ENCODE assay signal across 10 mouse cellular contexts in the genomic region with DNA sequence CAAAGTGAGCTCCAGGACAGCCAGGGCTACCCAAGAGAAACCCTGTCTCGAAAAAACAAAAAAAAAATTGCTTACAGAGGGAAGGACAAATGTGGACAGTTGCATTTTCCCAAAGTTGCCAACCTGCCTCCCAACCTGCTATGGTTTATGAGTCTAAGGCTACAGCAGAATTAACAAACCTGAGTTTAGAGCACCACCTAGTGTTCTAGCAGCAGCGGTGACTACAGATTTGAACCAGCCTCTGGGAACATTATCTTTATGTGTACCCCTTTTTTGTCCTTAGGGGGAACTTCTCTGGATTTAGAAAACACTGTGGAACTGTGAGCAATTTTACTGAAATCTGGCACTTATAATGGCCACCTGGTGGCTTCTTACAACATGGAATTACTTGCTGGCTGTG. TPM values are rescaled to one million over a fixed set of nuclear protein-coding genes. Genes with fewer than 3 reads are reported as not detected.
DNase-seq lines count a peak whose midpoint lies in the region; ATAC-seq and TF ChIP-seq lines count a peak whose summit lies in the region.
"Had no signal": no experiment of that assay in that cellular context is flagged by ENCODE, and none has a peak within 500 bp of the region (broad histone marks: within the 10 kb centered on the region; RNA-seq: fewer than 3 reads in every experiment).

No protein-coding gene starts in this region.

- no peak overlapping the region for H3K9ac ChIP-seq in kidney, postnatal 0 days (ENCODE audit: low read depth, low read length)
- H3K9ac ChIP-seq: hindbrain, embryonic 15.5 days; lung, embryonic 15.5 days; neural tube, embryonic 12.5 days had no signal

- H3K27ac ChIP-seq in kidney, postnatal 0 days: no peak overlapping the region
- H3K27ac ChIP-seq in cortical plate, adult 2 months (ENCODE audit: insufficient read depth, low read length): no peak overlapping the region
- H3K27ac ChIP-seq: hindbrain, embryonic 15.5 days; lung, embryonic 15.5 days; neural tube, embryonic 12.5 days had no signal

- 14% methylated on average over 2 of the region's 2 CpGs for WGBS in kidney, postnatal 0 days

- no peaks in the 10 kb centered on the region for H3K4me1 ChIP-seq in kidney, postnatal 0 days (replicated peaks; ENCODE audit: insufficient read depth, low read length)
- H3K4me1 ChIP-seq in cortical plate, adult 2 months (ENCODE audit: control insufficient read depth, insufficient read depth, low read length): no peaks in the 10 kb centered on the region
- H3K4me1 ChIP-seq: hindbrain, embryonic 15.5 days; lung, embryonic 15.5 days; neural tube, embryonic 12.5 days had no signal

- TF ChIP-seq POLR2A in cortical plate, adult 2 months (IDR thresholded peaks at IDR 0.05; ENCODE audit: extremely low read depth, insufficient read depth, low read length): no peak

- H3K36me3 ChIP-seq in kidney, postnatal 0 days (ENCODE audit: insufficient read depth, low read length): no peaks in the 10 kb centered on the region
- H3K36me3 ChIP-seq: hindbrain, embryonic 15.5 days; lung, embryonic 15.5 days; neural tube, embryonic 12.5 days had no signal

- peak; percentile 42 for DNase-seq in kidney, postnatal 0 days (ENCODE audit: low spot score)
- no peak for DNase-seq in kidney, postnatal 4 days
- DNase-seq in right cerebral cortex, postnatal 25 days: peak; percentile 3
- DNase-seq in right cerebral cortex, adult 18-20 months: no peak
- no peak for DNase-seq in neural tube, embryonic 10.5 days (ENCODE audit: extremely low spot score, low spot score)
- DNase-seq in adrenal gland, adult 18-20 months (ENCODE audit: low spot score in 2 of 2): no peak

- TF ChIP-seq CTCF in kidney, postnatal 0 days (IDR thresholded peaks at IDR 0.05; ENCODE audit: low read depth): peak; percentile 60
- peak; percentile 47; the same call in 1 of the 2 replicates for TF ChIP-seq CTCF in cortical plate, adult 2 months (IDR thresholded peaks at IDR 0.05; ENCODE audit: extremely low read depth, insufficient read depth, low read length)

- ATAC-seq in kidney, postnatal 0 days (replicated peaks; ENCODE audit: low FRiP score, low read depth): no peak

- H3K9me3 ChIP-seq in kidney, postnatal 0 days (replicated peaks; ENCODE audit: low read length): no peaks in the 10 kb centered on the region
- H3K9me3 ChIP-seq: hindbrain, embryonic 15.5 days; lung, embryonic 15.5 days; neural tube, embryonic 12.5 days had no signal

- no peak overlapping the region for H3K4me2 ChIP-seq in kidney, postnatal 0 days (ENCODE audit: low read length)
- H3K4me2 ChIP-seq: hindbrain, embryonic 15.5 days; lung, embryonic 15.5 days; neural tube, embryonic 12.5 days had no signal

- no peak overlapping the region for H3K4me3 ChIP-seq in kidney, postnatal 0 days (replicated peaks; ENCODE audit: low read depth, low read length)
- no peak overlapping the region for H3K4me3 ChIP-seq in cortical plate, adult 2 months (ENCODE audit: insufficient read depth, low read length)
- H3K4me3 ChIP-seq: hindbrain, embryonic 15.5 days; lung, embryonic 15.5 days; neural tube, embryonic 12.5 days had no signal

- H3K27me3 ChIP-seq in kidney, postnatal 0 days (ENCODE audit: insufficient read depth, low read length): no peaks in the 10 kb centered on the region
- H3K27me3 ChIP-seq: hindbrain, embryonic 15.5 days; lung, embryonic 15.5 days; neural tube, embryonic 12.5 days had no signal

RNA-seq across cellular contexts. Expression of a gene that starts 16.8 kb away (rescaled TPM):
- polyA plus RNA-seq in kidney, postnatal 0 days (2015; fragmentation: Nextera tagmentation; extraction: Ambion mirVana): 5.2 and 5.9 TPM in 2 replicates
- 34.1 and 39.3 TPM in 2 replicates for polyA plus RNA-seq in cortical plate, adult 2 months (2012; rRNA removed)
- total RNA-seq in adrenal gland, adult 18-20 months (2021): 10 to 100 TPM; 38.2 to 41.7 TPM

Comparison
In these comparisons a context has a peak if more than half of its experiments do, and no peak if none do; other contexts are left out.
1. DNase-seq: peak in kidney, postnatal 0 days (single experiment) and right cerebral cortex, postnatal 25 days (single experiment); none in kidney, postnatal 4 days (0 of 2), right cerebral cortex, adult 18-20 months (single experiment), neural tube, embryonic 10.5 days (single experiment) and adrenal gland, adult 18-20 months (0 of 2).